Mouse (Mus musculus) erythroblast, adult 5-6 weeks (primary cell): ENCODE results near the gene Gdpd5. TPM values are rescaled to one million over a fixed set of nuclear protein-coding genes. Genes with fewer than 3 reads are reported as not detected.

Source experiments
- ATAC-seq: replicated peaks from 2 replicates; pipeline ENCODE4 v1.8.0; 2016; ENCODE audit warnings: moderate number of reproducible peaks, mild to moderate bottlenecking, moderate TSS enrichment, inconsistent platforms; ENCODE audit not compliant: poor library complexity, low FRiP score, severe bottlenecking
- total RNA-seq, 2 experiments: library from RNA; stranded (forward) in 1 of 2; stranded (reverse) in 1 of 2; fragments of 150-400 nt in 1 of 2; fragments of 200-764, 138-1000 nt in 1 of 2; gene quantifications; 2 replicates each; pipeline versions ENCODE4 v1.2.3 to v1.2.4; 2015 to 2017; ENCODE audit warnings: low replicate concordance in 2 of 2

Gdpd5 gene
- total RNA-seq (2015; ENCODE audit: low replicate concordance) (not detected in 2 replicates), total RNA-seq (2017; ENCODE audit: low replicate concordance) (0.28 TPM in 1 of 2 replicates, not detected in the other)

DNA sequence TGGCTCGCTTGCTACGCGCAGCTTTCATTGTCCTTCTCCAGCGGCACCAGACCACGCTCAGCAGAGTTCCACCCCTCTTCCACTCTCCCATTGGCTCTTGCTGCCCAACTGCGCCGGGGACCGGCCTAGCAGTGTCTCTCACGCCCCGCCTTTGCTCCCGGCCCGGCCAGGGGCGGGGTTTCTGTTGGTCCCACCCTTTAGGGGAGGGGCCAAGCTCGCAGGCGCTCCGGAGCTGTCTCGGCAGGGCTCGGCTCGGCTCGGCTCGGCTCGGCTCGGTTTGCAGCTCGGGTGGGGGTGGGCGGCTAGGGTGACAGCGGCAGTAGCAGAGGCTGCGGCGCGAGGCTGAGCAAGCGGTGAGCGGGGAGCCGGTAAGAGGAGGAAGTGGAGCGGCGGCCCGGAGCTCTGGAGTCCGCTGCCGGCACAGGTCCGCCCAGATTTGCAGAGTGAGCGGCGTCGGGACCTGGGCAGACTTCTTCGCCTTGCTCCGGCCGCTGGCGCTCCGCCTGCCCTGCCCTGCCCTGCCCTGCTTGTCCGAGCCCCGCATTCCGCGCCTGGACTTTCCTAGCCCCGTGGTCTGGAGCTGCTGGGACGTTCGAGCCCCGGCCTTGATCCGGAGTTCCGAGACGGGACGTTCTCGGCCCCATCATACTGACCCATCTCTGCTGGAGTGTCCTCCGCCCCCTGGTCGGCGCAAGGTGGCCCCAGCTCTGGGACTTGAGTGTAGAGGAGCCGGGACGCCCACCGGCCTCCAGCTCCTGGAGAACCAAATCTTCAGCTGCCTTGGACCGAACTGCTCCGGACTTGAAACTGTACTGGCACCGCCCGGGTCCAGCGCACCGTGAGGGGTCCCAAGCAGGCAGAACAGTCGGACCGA lies at the start of gene Gdpd5:
TSS of gene Gdpd5 (plus strand) at position 201 of the 874 bp plus-strand sequence.
- ATAC-seq: peak; percentile 77

GRCm38 (mm10) chr7:99332774-99333480 lies 48.3 kb upstream of the Gdpd5 start:
- no peak for ATAC-seq

DNA sequence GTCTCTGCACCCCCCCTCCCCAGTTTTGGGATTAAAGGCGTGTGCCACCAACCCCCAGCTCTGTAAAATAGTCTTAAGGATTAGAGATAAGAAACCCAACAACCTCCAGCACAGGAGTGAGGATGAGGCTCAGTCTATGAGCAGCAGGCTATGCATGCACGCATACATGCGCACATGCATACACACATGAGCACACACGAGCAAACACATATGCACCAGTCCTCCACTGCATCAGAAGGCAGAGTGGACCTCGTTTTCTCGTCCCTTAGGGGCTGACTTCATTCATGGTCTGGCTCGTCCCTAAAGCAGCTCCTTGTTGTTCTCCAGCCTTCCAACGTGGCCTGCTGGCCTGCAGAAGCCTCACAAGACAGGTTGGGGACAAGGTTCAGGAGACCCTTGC lies 40.5 kb upstream of the Gdpd5 start:
- ATAC-seq: no peak

- no peak for ATAC-seq
Observed at GRCm38 (mm10) chr7:99343577-99343976, 37.6 kb upstream of the Gdpd5 start.

- ATAC-seq: no peak
Observed at GRCm38 (mm10) chr7:99347268-99347667, 33.9 kb upstream of the Gdpd5 start.

GRCm38 (mm10) chr7:99348883-99349282 lies 32.3 kb upstream of the Gdpd5 start:
- ATAC-seq: no peak

GRCm38 (mm10) chr7:99349782-99350720 lies 31.2 kb upstream of the Gdpd5 start:
- ATAC-seq: no peak

- ATAC-seq: no peak
Observed at GRCm38 (mm10) chr7:99351104-99351801, 30.0 kb upstream of the Gdpd5 start.

DNA sequence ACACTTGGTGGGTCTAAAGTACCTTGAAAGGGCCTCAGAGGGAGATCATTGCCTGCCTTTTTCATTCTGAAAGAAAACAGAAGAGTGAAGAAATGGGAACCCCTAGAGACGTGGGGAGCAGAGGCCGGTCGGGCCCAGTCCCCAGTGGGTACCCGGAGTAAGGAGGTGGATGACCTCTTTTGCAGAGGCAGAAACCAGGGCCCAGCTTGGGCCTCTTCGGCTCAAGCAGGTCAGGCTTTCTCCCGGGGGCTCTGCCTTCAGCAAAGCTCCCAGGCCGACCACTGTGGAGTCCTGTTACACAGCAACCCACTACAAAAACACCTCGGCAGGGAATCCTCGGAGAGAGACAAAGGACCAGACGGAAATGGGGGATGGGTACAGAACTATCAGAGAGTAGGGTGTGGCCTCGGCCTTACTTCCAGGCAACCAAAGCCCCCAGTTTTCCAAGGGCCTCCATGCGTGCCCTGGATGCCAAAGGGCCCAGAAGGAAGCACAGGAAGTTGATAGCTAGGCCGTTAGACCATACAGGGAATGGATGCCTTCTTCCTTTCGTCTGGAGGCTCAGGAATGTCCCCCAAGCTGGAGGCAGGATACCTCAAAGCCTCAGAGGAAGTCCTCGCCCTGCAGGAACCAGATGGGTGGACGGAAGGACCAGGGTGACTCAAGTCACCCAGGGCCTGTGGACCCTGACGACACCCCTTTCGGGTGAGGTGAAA lies 29.3 kb upstream of the Gdpd5 start:
- no peak for ATAC-seq

DNA sequence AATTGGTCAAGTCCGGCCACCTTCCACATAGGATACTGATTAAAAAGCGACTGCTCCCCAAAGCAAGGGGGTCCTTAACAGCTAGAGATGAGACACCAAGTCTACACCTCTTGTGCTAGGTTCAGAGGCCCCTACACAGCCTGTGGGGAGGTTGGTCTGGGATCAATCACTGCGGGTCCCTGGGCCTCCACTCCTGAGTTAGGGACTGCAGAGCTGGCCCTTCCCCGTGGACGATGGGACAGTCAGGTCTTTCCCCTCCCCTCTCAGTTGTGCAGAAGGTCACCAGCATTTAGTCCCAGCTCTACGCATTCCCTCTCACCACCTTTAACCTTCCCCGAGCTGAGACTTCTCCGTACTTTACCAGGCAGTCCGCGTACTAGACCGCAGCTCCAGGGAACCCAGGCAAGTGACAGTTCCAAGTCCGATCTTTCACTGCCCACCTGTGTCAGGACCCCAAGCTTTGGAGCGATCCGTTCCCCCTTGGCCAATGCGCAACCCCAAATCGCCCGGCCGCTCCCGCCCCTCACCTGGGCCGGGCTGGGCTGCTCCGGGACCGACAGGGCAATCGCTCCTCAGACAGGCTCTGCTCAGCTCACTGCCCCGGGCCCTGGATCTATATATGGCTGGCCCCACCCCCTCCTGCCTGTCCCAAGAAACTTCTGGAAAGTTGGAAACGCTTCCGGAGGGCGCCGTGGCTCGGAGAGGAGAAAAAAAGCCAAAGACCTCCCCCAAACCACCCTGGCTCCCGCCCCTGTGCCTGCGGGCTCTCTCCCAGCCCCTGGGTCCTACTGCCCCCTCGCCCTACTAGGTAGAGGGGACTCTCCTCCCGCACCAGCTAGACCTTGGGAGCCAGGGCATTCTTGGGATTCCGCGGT lies 28.5 kb upstream of the Gdpd5 start, which contains the start of gene Serpinh1:
TSS of gene Serpinh1 (minus strand) at position 714 of the 875 bp plus-strand sequence.
- ATAC-seq: no peak

- ATAC-seq: no peak
Observed at GRCm38 (mm10) chr7:99355731-99356131, 25.5 kb upstream of the Gdpd5 start.

GRCm38 (mm10) chr7:99356244-99356930 lies 24.8 kb upstream of the Gdpd5 start:
- ATAC-seq: no peak

GRCm38 (mm10) chr7:99357201-99357600 lies 24.0 kb upstream of the Gdpd5 start:
- no peak for ATAC-seq

DNA sequence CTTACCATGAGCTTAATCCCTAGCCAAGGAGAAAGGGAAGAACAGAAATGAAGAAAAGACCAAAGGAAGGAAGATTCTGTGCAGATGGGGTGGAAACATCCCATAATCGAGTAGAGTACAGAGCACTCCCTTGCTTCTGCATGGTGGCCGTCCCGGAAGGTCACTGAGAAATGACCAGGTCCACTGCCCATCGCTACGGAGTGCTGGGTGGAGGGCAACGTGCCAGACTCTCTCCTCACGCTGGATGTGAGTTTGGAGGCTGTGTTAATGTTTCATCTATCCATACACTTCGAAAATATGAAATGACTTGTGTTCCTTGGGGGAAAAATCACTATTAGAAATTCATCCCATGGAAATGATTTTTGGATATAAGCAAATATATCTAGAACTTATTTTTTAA lies 22.8 kb upstream of the Gdpd5 start:
- ATAC-seq: no peak

GRCm38 (mm10) chr7:99360021-99360802 lies 21.0 kb upstream of the Gdpd5 start:
- ATAC-seq: no peak

DNA sequence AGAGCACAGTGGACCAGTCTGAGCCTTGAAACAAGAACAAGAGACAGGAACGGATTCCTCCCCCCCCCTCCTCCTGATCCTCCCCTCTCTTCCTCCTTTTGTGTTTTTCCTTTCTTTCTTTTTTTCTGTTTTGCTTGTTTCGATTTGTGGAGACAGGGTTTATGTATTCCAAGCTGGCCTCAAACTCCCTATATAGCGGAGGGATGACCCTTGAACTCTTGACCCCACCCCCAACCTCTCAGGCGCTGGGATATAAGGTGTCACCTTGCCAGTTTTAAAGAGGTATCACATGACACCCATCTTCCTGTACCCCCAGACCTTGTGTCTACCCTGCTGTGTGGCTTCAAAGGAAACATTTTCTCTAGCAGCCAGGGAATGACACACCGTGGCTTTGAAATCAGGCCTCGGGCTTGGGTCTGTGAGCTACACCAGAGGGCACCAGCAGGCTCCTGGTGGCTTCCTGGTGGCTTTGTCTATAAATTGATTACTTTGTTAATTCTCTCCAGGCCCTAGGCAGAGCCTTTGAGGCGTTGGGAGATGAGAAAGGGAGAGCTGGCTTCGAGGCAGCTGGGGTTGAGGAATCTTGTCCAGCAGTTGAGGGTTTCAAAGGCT lies 20.3 kb upstream of the Gdpd5 start:
- no peak for ATAC-seq
